Mouse (Mus musculus) C2C12 (cell line): Measurements from ENCODE around the gene Son. TPM values are rescaled to one million over a fixed set of nuclear protein-coding genes. Genes with fewer than 3 reads are reported as not detected.

Source experiments
- H3K27me3 ChIP-seq: one replicate; pipeline ENCODE4 v1.6.1; 2011; ENCODE audit not compliant: control insufficient read depth, insufficient read depth, insufficient read length
- H3K36me3 ChIP-seq: one replicate; pipeline ENCODE4 v1.6.1; 2011; ENCODE audit not compliant: control insufficient read depth, insufficient read depth
- H3K4me3 ChIP-seq: one replicate; pipeline ENCODE4 v1.5.1; 2011; ENCODE audit warnings: mild to moderate bottlenecking, control low read depth; ENCODE audit not compliant: poor library complexity, insufficient read depth, severe bottlenecking
- H3K79me2 ChIP-seq: one replicate; pipeline ENCODE4 v1.6.1; 2011; ENCODE audit not compliant: control insufficient read depth, insufficient read depth
- H3K79me3 ChIP-seq: one replicate; pipeline ENCODE4 v1.6.1; 2011; ENCODE audit warnings: low read depth, control low read depth
- H3ac ChIP-seq: one replicate; pipeline ENCODE3; 2011; ENCODE audit warnings: low read depth; ENCODE audit not compliant: control insufficient read depth, insufficient read length
- CEBPB ChIP-seq: IDR thresholded peaks from one replicate; pipeline ENCODE4 v1.6.1; 2011; ENCODE audit warnings: low read depth, mild to moderate bottlenecking, control low read depth, moderate library complexity
- CTCF ChIP-seq: IDR thresholded peaks from one replicate; pipeline ENCODE4 v1.5.1; 2011; ENCODE audit not compliant: control insufficient read depth, insufficient read depth, insufficient read length
- FOSL1 ChIP-seq: IDR thresholded peaks from one replicate; pipeline ENCODE4 v1.8.0; 2011; ENCODE audit warnings: mild to moderate bottlenecking, low read length; ENCODE audit not compliant: poor library complexity, insufficient read depth, severe bottlenecking
- MAX ChIP-seq: IDR thresholded peaks from one replicate; pipeline ENCODE4 v1.6.1; 2011; ENCODE audit warnings: mild to moderate bottlenecking, control low read depth
- MYOD1 ChIP-seq: IDR thresholded peaks from one replicate; pipeline ENCODE4 v1.6.1; 2011; ENCODE audit warnings: low read depth; ENCODE audit not compliant: control insufficient read depth, insufficient read length
- MYOG ChIP-seq: IDR thresholded peaks from one replicate; pipeline ENCODE4 v1.6.1; 2011; ENCODE audit not compliant: control insufficient read depth, insufficient read length; ENCODE audit errors: extremely low read depth
- USF1 ChIP-seq: IDR thresholded peaks from one replicate; pipeline ENCODE4 v1.6.1; 2011; ENCODE audit warnings: low read depth, mild to moderate bottlenecking, control low read depth, moderate library complexity
- polyA plus RNA-seq: library from polyadenylated mRNA; unstranded; fragments of >200 nt; fragmentation: generic; extraction: Trizol; gene quantifications from one replicate; pipeline ENCODE4 v1.2.1, GENCODE M21; 2012; ENCODE audit warnings: missing spikeins

Son gene
- polyA plus RNA-seq, 1 experiment: 53.5 TPM

DNA sequence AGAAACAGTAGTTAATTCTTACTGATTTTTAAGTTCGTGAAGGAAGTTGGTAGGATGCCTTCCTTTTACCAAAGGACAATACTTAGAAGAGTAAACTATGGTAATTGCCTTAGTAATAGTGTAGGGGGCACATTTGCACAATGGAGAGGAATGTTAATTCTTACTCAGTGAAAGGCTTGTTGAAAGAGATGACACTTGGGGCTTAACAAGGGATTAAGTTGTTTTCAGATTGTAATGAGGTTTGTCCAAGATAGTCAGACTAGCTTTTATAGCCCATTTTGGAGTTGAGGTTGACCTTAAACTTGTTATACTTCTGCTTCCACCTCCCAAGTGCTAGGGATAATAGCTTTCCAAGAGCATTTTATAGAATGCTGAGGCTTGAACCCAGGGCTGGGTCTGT is 14.1 kb downstream of the Son start:
- Histone ChIP-seq H3K27me3 (no peaks in the 10 kb centered on the region), H3K79me2 (peaks cover 94% of the 10 kb centered on the region), H3K79me3 (peaks cover 82% of the 10 kb centered on the region), H3ac (no peak overlapping the region), H3K36me3 (peaks cover 99% of the 10 kb centered on the region), H3K4me3 (no peak overlapping the region)
- TF ChIP-seq USF1 (no peak), CTCF (no peak), MAX (no peak), FOSL1 (no peak)

- H3K36me3 ChIP-seq: peaks cover 99% of the 10 kb centered on the region
These were observed 15.0 kb downstream of the Son start for GRCm38 (mm10) chr16:91662336-91662735.

DNA sequence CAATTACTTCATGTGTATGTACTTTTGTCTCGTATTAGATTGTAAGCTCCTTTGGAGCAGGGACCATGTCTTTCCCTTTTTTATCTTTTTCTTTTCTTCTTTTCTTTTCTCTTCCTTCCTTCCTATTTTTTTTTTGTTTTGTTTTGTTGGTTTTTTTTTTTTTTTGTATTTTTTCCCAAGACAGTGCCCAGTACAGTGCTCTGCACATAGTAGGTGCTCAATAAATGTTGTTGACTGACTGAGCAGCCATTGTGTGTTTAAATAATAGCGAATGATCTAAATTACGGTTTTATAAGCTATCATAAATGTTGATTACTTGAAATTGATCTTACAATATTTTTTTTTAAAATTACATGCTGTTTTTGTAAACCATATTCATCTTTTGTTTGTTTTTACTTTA is 16.5 kb downstream of the Son start:
- TF ChIP-seq MYOG (no peak), FOSL1 (no peak), USF1 (no peak), CEBPB (no peak), MYOD1 (no peak), CTCF (no peak), MAX (no peak)
- Histone ChIP-seq H3ac (no peak overlapping the region), H3K4me3 (no peak overlapping the region), H3K36me3 (peaks cover 99% of the 10 kb centered on the region), H3K27me3 (no peaks in the 10 kb centered on the region), H3K79me3 (peaks cover 70% of the 10 kb centered on the region), H3K79me2 (peaks cover 93% of the 10 kb centered on the region)

More at GRCm38 (mm10) chr16:91662336-91662735, 15.0 kb downstream of the Son start:
- H3K27me3 ChIP-seq: no peaks in the 10 kb centered on the region
- TF ChIP-seq CEBPB (no peak), USF1 (no peak), CTCF (no peak), FOSL1 (no peak), MYOD1 (no peak), MAX (no peak), MYOG (no peak)
- H3K79me3 ChIP-seq: peaks cover 78% of the 10 kb centered on the region
- H3K79me2 ChIP-seq: peaks cover 94% of the 10 kb centered on the region
- no peak overlapping the region for H3K4me3 ChIP-seq
- H3ac ChIP-seq: no peak overlapping the region

- peaks cover 22% of the 10 kb centered on the region for H3K79me2 ChIP-seq
- peaks cover 99% of the 10 kb centered on the region for H3K36me3 ChIP-seq
- H3K4me3 ChIP-seq: no peak overlapping the region
- H3K79me3 ChIP-seq: peaks cover 3% of the 10 kb centered on the region
- no peak for TF ChIP-seq MAX
- no peak for TF ChIP-seq CTCF
- no peak for TF ChIP-seq MYOD1
- TF ChIP-seq CEBPB: no peak
- TF ChIP-seq FOSL1: no peak
- TF ChIP-seq USF1: no peak
- TF ChIP-seq MYOG: no peak
- no peaks in the 10 kb centered on the region for H3K27me3 ChIP-seq
- no peak overlapping the region for H3ac ChIP-seq
These were observed 27.2 kb downstream of the Son start for GRCm38 (mm10) chr16:91674500-91674899.

DNA sequence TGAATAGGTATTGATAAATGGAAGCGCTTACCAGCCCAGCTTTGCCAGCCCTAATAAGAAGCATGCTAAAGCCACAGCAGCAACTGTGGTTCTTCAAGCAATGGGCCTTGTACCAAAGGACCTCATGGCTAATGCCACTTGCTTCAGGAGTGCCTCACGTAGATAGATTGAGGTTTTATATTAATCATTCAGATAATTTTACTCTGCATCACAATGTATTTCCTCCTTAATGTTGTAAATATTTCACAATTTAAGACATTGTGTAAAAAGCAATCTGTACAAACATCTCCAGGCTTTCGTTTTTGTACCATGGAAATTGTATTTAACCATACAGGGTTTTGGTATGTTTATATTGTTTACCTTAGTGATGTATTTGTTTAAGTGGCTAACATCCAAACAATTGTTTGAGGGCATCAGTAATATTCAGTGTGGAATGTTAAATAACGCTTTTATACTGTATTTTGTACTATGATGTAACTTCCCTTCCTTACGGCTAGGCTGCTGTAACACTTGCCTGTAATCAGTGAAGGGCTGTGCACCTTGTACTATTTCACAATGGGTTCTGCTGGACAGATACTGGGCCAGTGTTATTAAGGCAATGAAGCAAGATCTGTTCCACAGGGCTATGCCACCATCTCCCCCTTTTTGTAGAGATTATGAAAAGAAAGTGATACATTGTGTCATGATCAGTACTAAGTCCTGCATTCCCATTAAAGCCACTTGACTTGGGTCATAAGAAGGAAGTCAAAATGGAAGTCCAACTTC is 31.0 kb downstream of the Son start:
- TF ChIP-seq MAX: no peak
- TF ChIP-seq CTCF: no peak
- TF ChIP-seq MYOD1: no peak
- TF ChIP-seq FOSL1: no peak
- TF ChIP-seq USF1: no peak
- no peak for TF ChIP-seq MYOG
- no peak for TF ChIP-seq CEBPB
- no peak overlapping the region for H3ac ChIP-seq
- H3K79me3 ChIP-seq: no peaks in the 10 kb centered on the region
- peaks cover 6% of the 10 kb centered on the region for H3K79me2 ChIP-seq
- H3K4me3 ChIP-seq: no peak overlapping the region
- H3K27me3 ChIP-seq: no peaks in the 10 kb centered on the region
- peaks cover 89% of the 10 kb centered on the region for H3K36me3 ChIP-seq

- Histone ChIP-seq H3ac (no peak overlapping the region), H3K79me3 (no peaks in the 10 kb centered on the region), H3K79me2 (no peaks in the 10 kb centered on the region), H3K36me3 (peaks cover 79% of the 10 kb centered on the region), H3K27me3 (no peaks in the 10 kb centered on the region), H3K4me3 (no peak overlapping the region)
- TF ChIP-seq USF1 (no peak), CTCF (no peak), MAX (no peak), MYOD1 (no peak), MYOG (no peak)
These were observed 33.4 kb downstream of the Son start for GRCm38 (mm10) chr16:91680656-91681055.
